Mouse (Mus musculus) neural tube, embryonic 15.5 days (tissue): ENCODE measurements at regions not wholly inside any gene's neighbourhood (a gene's known extent, or its start where the extent isn't known, plus 50 kb on each side); places are given as distances from the start of the nearest gene placed in this dataset.
"Not testable (repeated sequence)": the region's sequence is repeated elsewhere in the genome, so short reads cannot be mapped to it uniquely, and the experiment has no call there.

ENCODE experiments used
- ATAC-seq: fragments of 200-750 bp; cut with Nextera tagmentation; 2 replicates; pipeline ENCODE4 v1.8.0; 2017; ENCODE audit warnings: mild to moderate bottlenecking, moderate TSS enrichment, moderate library complexity; ENCODE audit not compliant: low FRiP score
- H3K27ac ChIP-seq: fragments of 300-500 bp; sonication (generic); replicated peaks from 2 replicates; pipeline ENCODE4 v1.5.1; 2015; ENCODE audit warnings: mild to moderate bottlenecking, inconsistent platforms
- H3K27me3 ChIP-seq: fragments of 300-500 bp; sonication (generic); replicated peaks from 2 replicates; pipeline ENCODE4 v1.6.1; 2015; ENCODE audit warnings: inconsistent platforms
- H3K36me3 ChIP-seq: fragments of 300-500 bp; sonication (generic); 2 replicates; pipeline ENCODE4 v1.6.1; 2015; ENCODE audit warnings: inconsistent platforms
- H3K4me1 ChIP-seq: fragments of 300-500 bp; sonication (generic); 2 replicates; pipeline ENCODE4 v1.6.1; 2015; ENCODE audit warnings: inconsistent platforms
- H3K4me2 ChIP-seq: fragments of 300-500 bp; sonication (generic); 2 replicates; pipeline ENCODE4 v1.6.1; 2015; ENCODE audit warnings: inconsistent platforms, mild to moderate bottlenecking, moderate library complexity
- H3K4me3 ChIP-seq: fragments of 300-500 bp; sonication (generic); replicated peaks from 2 replicates; pipeline ENCODE4 v1.5.1; 2015; ENCODE audit warnings: mild to moderate bottlenecking, inconsistent platforms
- H3K9ac ChIP-seq: fragments of 300-500 bp; sonication (generic); replicated peaks from 2 replicates; pipeline ENCODE4 v1.6.1; 2015; ENCODE audit warnings: mild to moderate bottlenecking, inconsistent platforms
- H3K9me3 ChIP-seq: fragments of 300-500 bp; sonication (generic); replicated peaks from 2 replicates; pipeline ENCODE4 v1.6.1; 2016; ENCODE audit warnings: inconsistent platforms
- WGBS: fragments of 180-500 bp; shearing (Covaris S2); methylation state at CpG from one replicate; pipeline ENCODE4 v1.1.7; 2015; ENCODE audit warnings: mixed read lengths; 5-methylcytosine and 5-hydroxymethylcytosine counted together

- ATAC-seq, result no peak
- WGBS, result 93% methylated on average over 4 of the region's 4 CpGs
- Histone ChIP-seq H3K36me3 (no peaks in the 10 kb centered on the region), H3K9me3 (no peaks in the 10 kb centered on the region), H3K4me2 (no peak overlapping the region), H3K27me3 (no peaks in the 10 kb centered on the region), H3K4me1 (no peaks in the 10 kb centered on the region), H3K9ac (no peak overlapping the region), H3K27ac (no peak overlapping the region), H3K4me3 (no peak overlapping the region)
Observed at GRCm38 (mm10) chr13:45130516-45131249, 52.2 kb downstream of the Gm9817 start.

GRCm38 (mm10) chr13:45140616-45141015 lies 62.1 kb downstream of the Gm9817 start:
- Histone ChIP-seq H3K27ac (no peak overlapping the region), H3K9ac (no peak overlapping the region), H3K27me3 (no peaks in the 10 kb centered on the region), H3K4me2 (no peak overlapping the region), H3K9me3 (no peaks in the 10 kb centered on the region), H3K36me3 (no peaks in the 10 kb centered on the region), H3K4me3 (no peak overlapping the region), H3K4me1 (no peaks in the 10 kb centered on the region)
- ATAC-seq, result no peak
- 93% methylated on average over 2 of the region's 2 CpGs for WGBS

DNA sequence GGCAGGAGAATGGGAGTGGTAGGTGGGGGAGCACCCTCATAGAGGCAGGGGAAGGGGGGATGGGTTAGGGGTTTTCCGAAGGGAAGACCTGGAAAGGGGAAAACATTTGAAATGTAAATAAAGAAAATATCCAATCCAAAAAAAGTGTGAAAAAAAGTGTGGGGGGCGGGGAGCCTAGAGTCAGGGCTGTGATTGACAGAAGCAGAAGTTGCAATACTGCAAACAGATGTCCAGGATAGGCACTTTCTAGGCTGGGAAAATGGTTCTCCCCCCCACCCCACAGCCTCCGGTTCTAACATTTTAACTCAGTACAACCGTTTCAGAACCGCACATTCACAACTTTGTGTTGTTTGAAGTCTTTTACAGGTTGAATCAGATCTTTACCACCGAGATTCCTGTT lies 66.6 kb downstream of the Gm9817 start:
- H3K4me2 ChIP-seq, result no peak overlapping the region
- no peak for ATAC-seq
- WGBS, result 84% methylated on average over 6 of the region's 6 CpGs
- 0 out of 2 replicates have a peak, but pooled peaks cover 5% of the 10 kb centered on the region for H3K4me1 ChIP-seq
- H3K9ac ChIP-seq, result no peak overlapping the region
- no peak overlapping the region for H3K27ac ChIP-seq
- no peaks in the 10 kb centered on the region for H3K27me3 ChIP-seq
- H3K4me3 ChIP-seq, result no peak overlapping the region
- H3K9me3 ChIP-seq, result no peaks in the 10 kb centered on the region
- no peaks in the 10 kb centered on the region for H3K36me3 ChIP-seq

DNA sequence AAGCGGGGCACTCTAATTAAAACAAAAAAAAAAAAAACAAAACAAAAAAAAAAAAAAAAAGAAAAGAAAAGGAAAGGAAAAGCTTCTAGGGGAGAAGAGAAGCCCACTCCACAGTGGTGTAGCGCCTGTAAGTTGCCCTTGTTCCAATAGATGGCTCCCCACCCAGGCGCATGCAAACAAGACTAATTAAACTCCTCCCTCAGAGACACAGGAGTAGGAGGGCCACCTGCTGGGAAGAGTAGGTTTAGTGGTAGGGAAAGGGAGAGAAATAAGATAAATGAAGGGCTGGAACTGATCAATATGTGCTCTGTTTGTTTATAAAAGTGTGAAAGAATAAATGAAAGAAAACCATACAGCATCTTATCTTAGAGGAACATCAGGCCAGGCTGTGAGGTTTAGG lies 77.7 kb downstream of the Gm9817 start:
- Histone ChIP-seq H3K27me3 (no peaks in the 10 kb centered on the region), H3K36me3 (no peaks in the 10 kb centered on the region), H3K4me1 (no peaks in the 10 kb centered on the region), H3K4me3 (no peak overlapping the region), H3K27ac (no peak overlapping the region), H3K4me2 (no peak overlapping the region), H3K9me3 (no peaks in the 10 kb centered on the region), H3K9ac (no peak overlapping the region)
- ATAC-seq, result no peak
- WGBS, result 74% methylated on average over 3 of the region's 3 CpGs

- Histone ChIP-seq H3K4me1 (no peaks in the 10 kb centered on the region), H3K4me3 (no peak overlapping the region), H3K36me3 (no peaks in the 10 kb centered on the region), H3K9me3 (no peaks in the 10 kb centered on the region), H3K4me2 (no peak overlapping the region), H3K27me3 (no peaks in the 10 kb centered on the region), H3K27ac (no peak overlapping the region), H3K9ac (no peak overlapping the region)
- 92% methylated on average over 2 of the region's 2 CpGs for WGBS
- no peak for ATAC-seq
Observed at GRCm38 (mm10) chr13:45156982-45157381, 78.5 kb downstream of the Gm9817 start.

DNA sequence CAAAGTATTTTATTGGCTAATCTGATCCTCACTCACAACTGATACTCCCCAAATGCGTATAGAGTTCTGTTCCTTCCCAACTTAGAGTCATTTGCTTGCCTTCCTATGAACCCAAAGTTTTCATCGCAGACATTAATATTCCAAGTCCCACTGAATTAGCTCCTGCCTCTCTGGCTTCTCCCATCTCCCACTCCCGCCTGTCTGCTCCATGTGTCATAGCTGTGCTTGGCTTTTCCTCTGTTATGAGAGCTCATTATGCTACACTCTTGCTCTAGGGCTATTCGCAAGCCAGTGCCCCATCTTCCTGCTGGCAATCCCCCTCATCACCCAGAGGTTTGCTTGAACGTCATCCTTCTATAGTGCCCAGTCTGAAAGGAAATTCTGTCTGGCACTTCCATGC lies 81.8 kb downstream of the Gm9817 start:
- WGBS, result 90% methylated on average over 5 of the region's 5 CpGs
- no peaks in the 10 kb centered on the region for H3K36me3 ChIP-seq
- H3K4me2 ChIP-seq, result no peak overlapping the region
- H3K9me3 ChIP-seq, result no peaks in the 10 kb centered on the region
- H3K4me3 ChIP-seq, result no peak overlapping the region
- no peak overlapping the region for H3K9ac ChIP-seq
- H3K27me3 ChIP-seq, result no peaks in the 10 kb centered on the region
- peaks cover 4% of the 10 kb centered on the region; the same call in 1 of the 2 replicates for H3K4me1 ChIP-seq
- ATAC-seq, result no peak
- H3K27ac ChIP-seq, result no peak overlapping the region

DNA sequence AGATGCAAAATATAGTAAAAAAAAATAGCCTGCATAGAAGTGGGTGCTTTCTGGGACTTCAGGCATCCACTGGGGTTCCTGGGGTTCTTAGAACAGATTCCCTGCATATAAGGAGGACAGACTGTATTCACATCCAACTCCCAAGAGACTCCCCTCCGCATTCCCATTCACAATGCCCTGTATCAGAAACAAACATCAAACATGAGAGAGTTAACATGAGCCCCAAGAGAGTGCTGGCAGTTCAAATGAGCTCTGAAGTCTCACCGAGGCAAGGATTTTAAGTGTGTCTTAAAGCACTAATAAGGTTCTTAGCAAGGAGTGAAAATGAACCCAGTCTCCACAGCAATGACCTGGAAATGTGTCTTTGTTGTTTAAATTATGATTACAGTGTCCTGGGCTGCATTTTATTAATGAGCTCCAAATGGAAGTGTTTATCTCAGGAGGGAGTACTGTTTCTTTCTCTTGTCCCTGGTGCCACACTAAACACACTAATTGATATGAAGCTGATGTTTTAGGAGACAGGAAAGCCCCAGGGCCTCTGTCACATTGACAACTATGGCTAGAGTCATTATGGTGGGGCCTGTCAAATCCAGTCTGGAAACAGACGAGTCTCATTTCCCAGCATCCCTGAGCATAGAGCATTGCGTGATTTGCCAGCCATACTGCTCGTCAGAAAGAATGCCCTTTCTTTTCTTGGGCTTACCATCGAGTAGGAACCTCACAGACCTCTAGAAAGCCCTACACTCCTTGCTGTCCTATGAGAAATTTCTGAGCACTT lies 85.7 kb downstream of the Gm9817 start:
- 32% methylated on average over 6 of the region's 6 CpGs for WGBS
- H3K9ac ChIP-seq, result no peak overlapping the region
- no peak for ATAC-seq

GRCm38 (mm10) chr13:45165159-45165558 lies 86.7 kb downstream of the Gm9817 start:
- Histone ChIP-seq H3K9ac (no peak overlapping the region), H3K4me1 (peaks cover 4% of the 10 kb centered on the region; the same call in 1 of the 2 replicates), H3K9me3 (no peaks in the 10 kb centered on the region), H3K27me3 (no peaks in the 10 kb centered on the region), H3K4me2 (no peak overlapping the region), H3K4me3 (no peak overlapping the region), H3K27ac (no peak overlapping the region), H3K36me3 (no peaks in the 10 kb centered on the region)
- ATAC-seq, result no peak
- 90% methylated on average over 3 of the region's 3 CpGs for WGBS

More for the DNA sequence above, 85.7 kb downstream of the Gm9817 start:
- H3K4me2 ChIP-seq, result no peak overlapping the region
- H3K27ac ChIP-seq, result no peak overlapping the region
- H3K9me3 ChIP-seq, result no peaks in the 10 kb centered on the region
- no peaks in the 10 kb centered on the region for H3K27me3 ChIP-seq
- H3K4me1 ChIP-seq, result peaks cover 4% of the 10 kb centered on the region; the same call in 1 of the 2 replicates
- no peak overlapping the region for H3K4me3 ChIP-seq
- H3K36me3 ChIP-seq, result no peaks in the 10 kb centered on the region

GRCm38 (mm10) chr13:45169716-45170115 lies 91.2 kb downstream of the Gm9817 start:
- no peak overlapping the region for H3K4me2 ChIP-seq
- no peaks in the 10 kb centered on the region for H3K27me3 ChIP-seq
- no peak for ATAC-seq

GRCm38 (mm10) chr13:45173139-45173538 lies 94.6 kb downstream of the Gm9817 start:
- H3K27me3 ChIP-seq, result no peaks in the 10 kb centered on the region
- no peak overlapping the region for H3K27ac ChIP-seq
- WGBS, result 26% methylated on average over 9 of the region's 9 CpGs
- H3K9me3 ChIP-seq, result peaks cover 5% of the 10 kb centered on the region; the same call in 1 of the 2 replicates
- no peak overlapping the region for H3K4me3 ChIP-seq
- no peaks in the 10 kb centered on the region for H3K4me1 ChIP-seq
- no peaks in the 10 kb centered on the region for H3K36me3 ChIP-seq
- ATAC-seq, result no peak
- H3K4me2 ChIP-seq, result no peak overlapping the region
- no peak overlapping the region for H3K9ac ChIP-seq

More at GRCm38 (mm10) chr13:45169716-45170115, 91.2 kb downstream of the Gm9817 start:
- no peaks in the 10 kb centered on the region for H3K4me1 ChIP-seq
- H3K27ac ChIP-seq, result no peak overlapping the region
- peaks cover 5% of the 10 kb centered on the region; the same call in 1 of the 2 replicates for H3K9me3 ChIP-seq
- H3K36me3 ChIP-seq, result no peaks in the 10 kb centered on the region
- no peak overlapping the region for H3K9ac ChIP-seq
- no peak overlapping the region for H3K4me3 ChIP-seq

- not testable (repeated sequence) for H3K9ac ChIP-seq, H3K9me3 ChIP-seq, H3K27ac ChIP-seq, H3K4me2 ChIP-seq, H3K36me3 ChIP-seq, H3K27me3 ChIP-seq, H3K4me3 ChIP-seq, ATAC-seq, H3K4me1 ChIP-seq
- 95% methylated on average over 3 of the region's 3 CpGs for WGBS
Observed at GRCm38 (mm10) chr13:45175711-45176205, 97.3 kb downstream of the Gm9817 start.
